Mouse (Mus musculus): ENCODE measurements around the gene Igtp. TPM values are rescaled to one million over a fixed set of nuclear protein-coding genes. Genes with fewer than 3 reads are reported as not detected.

Igtp gene
- total and polyA plus RNA-seq, 2 experiments from 2014 or later = 2.1 to 6.3 TPM

DNA sequence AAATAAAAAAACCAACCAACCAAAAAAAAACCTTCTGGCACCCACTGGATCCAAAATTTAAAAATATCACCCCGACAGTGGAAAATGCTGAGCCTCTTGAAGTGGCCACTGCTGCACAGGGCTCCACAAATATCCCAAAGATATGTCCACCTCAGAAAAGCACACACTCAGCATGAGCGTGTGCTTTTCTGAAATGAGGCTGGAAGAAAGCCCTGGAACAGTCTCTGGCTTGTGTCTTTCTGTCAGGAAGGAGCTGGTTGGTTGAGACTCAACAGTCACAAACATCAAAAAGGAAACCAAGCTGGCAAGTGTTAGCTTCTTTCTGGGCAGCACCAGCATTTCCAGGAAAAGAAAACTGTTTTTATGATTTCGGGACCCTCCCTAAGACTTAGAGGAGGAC lies 6.0 kb upstream of the Igtp start:
- H3K27me3 ChIP-seq (ENCODE audit: insufficient read depth, low read length) = no peaks in the 10 kb centered on the region
- H3K4me3 ChIP-seq (ENCODE audit: low read length) = no peak overlapping the region
- H3K9ac ChIP-seq (replicated peaks; ENCODE audit: low read length) = no peak overlapping the region
- H3K36me3 ChIP-seq (ENCODE audit: insufficient read depth, low read length) = no peaks in the 10 kb centered on the region
- ATAC-seq (no peak), DNase-seq (ENCODE audit: low spot score) (no peak)
- H3K27ac ChIP-seq = no peak overlapping the region
- 74% methylated on average over 3 of the region's 3 CpGs for WGBS
- no peak for TF ChIP-seq CTCF (IDR thresholded peaks at IDR 0.05; ENCODE audit: low read depth)
- no peaks in the 10 kb centered on the region for H3K4me1 ChIP-seq (ENCODE audit: insufficient read depth, low read length)
- H3K9me3 ChIP-seq (ENCODE audit: low read length) = no peaks in the 10 kb centered on the region
- no peak overlapping the region for H3K4me2 ChIP-seq (ENCODE audit: low read depth, low read length)

DNA sequence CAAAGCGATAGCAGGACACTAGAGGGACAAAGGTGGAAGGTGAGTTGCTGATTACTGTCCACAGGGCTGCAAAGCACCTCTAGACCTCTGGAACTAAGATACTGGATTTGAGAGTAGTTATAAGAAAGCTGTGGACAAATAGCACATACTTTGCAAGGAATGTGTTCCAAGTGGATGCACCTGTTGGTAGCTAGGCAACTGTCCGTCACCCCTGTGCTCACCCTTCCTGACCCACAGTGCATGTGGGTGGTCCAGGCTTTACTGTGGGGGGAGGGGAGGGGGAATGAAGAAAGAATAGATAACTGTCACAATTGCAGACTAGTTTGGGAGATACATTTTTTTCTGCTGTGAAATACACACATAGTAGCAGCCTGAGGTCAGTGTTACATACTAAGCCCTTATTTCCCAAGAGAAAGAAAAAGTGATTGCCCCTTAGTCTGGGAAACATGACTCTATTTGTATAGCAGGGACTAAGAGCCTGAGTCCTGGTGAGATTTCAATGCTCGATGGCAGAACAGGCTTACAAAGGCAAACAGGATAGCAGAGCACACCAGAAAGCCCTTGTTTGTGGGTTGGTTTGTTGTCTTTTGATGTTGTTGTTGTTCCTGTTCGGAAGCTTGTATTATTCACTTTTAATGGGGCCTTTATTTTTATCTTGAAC lies 5.4 kb upstream of the Igtp start:
- no peaks in the 10 kb centered on the region for H3K36me3 ChIP-seq (ENCODE audit: insufficient read depth, low read length)
- no peaks in the 10 kb centered on the region for H3K4me1 ChIP-seq (ENCODE audit: insufficient read depth, low read length)
- no peak for TF ChIP-seq CTCF (IDR thresholded peaks at IDR 0.05; ENCODE audit: low read depth)
- H3K4me3 ChIP-seq (ENCODE audit: low read length) = no peak overlapping the region
- no peak overlapping the region for H3K27ac ChIP-seq
- no peaks in the 10 kb centered on the region for H3K27me3 ChIP-seq (ENCODE audit: insufficient read depth, low read length)
- no peak overlapping the region for H3K9ac ChIP-seq (replicated peaks; ENCODE audit: low read length)
- WGBS = 49% methylated on average over 4 of the region's 4 CpGs
- no peak for ATAC-seq
- no peaks in the 10 kb centered on the region for H3K9me3 ChIP-seq (ENCODE audit: low read length)
- no peak for DNase-seq (ENCODE audit: low spot score)
- no peak overlapping the region for H3K4me2 ChIP-seq (ENCODE audit: low read depth, low read length)

DNA sequence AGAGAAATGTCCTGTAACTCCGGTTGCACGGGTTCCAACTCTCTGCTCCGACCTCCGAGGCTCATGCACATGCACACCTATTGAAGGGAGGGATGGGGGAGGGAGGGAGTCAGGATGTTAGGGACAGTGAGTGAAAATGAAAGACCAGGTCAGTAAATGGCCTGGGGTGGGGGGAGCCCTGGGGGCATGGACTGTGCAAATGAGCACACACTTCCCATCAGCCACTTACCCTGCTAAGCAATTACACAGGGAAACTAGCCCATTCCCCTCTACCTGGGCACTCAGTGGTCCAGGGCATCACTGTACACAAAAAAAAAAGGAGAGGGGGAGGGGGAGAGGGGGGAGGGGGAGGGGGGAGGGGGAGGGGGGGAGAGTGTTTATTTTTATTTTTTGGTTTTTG lies 693 bp upstream of the Igtp start:
- ATAC-seq = no peak

DNA sequence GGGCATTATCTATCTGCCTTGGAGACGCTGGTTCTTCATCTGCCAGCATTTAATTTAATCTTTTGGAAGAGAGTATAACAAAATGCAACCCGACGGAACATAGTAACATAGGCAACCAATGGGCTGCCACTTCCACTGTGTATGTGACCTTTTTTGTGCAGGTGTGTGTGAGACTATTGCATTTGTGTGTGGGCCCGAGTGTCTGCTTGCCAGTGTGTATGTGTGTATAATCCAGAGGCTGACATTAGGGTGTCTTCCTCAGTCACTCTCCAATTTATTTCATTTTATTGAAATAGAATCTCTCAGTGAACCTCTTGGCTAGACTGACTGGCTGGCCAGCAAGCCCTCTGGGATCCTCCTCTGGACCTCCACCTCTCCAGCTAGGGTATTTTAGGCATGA lies 870 bp downstream of the Igtp start:
- no peaks in the 10 kb centered on the region for H3K27me3 ChIP-seq (ENCODE audit: insufficient read depth, low read length)
- H3K4me3 ChIP-seq (ENCODE audit: low read length) = no peak overlapping the region
- H3K36me3 ChIP-seq (ENCODE audit: insufficient read depth, low read length) = no peaks in the 10 kb centered on the region
- DNase-seq (ENCODE audit: low spot score) (no peak), ATAC-seq (no peak)
- 87% methylated on average over 4 of the region's 4 CpGs for WGBS
- no peak for TF ChIP-seq CTCF (IDR thresholded peaks at IDR 0.05; ENCODE audit: low read depth)
- H3K4me2 ChIP-seq (ENCODE audit: low read depth, low read length) = peak overlapping the region; percentile 16; the same call in 1 of the 2 replicates
- H3K9ac ChIP-seq (replicated peaks; ENCODE audit: low read length) = no peak overlapping the region
- H3K9me3 ChIP-seq (ENCODE audit: low read length) = no peaks in the 10 kb centered on the region
- H3K27ac ChIP-seq = no peak overlapping the region
- H3K4me1 ChIP-seq (ENCODE audit: insufficient read depth, low read length) = no peaks in the 10 kb centered on the region

More for the DNA sequence above, 693 bp upstream of the Igtp start:
- peak overlapping the region; percentile 45; the same call in 1 of the 2 replicates for H3K4me3 ChIP-seq (ENCODE audit: low read length)
- no peaks in the 10 kb centered on the region for H3K27me3 ChIP-seq (ENCODE audit: insufficient read depth, low read length)
- H3K36me3 ChIP-seq (ENCODE audit: insufficient read depth, low read length) = no peaks in the 10 kb centered on the region
- 86% methylated on average over 4 of the region's 4 CpGs for WGBS
- no peak for DNase-seq (ENCODE audit: low spot score)
- H3K4me1 ChIP-seq (ENCODE audit: insufficient read depth, low read length) = no peaks in the 10 kb centered on the region
- H3K4me2 ChIP-seq (ENCODE audit: low read depth, low read length) = peak overlapping the region; percentile 70
- H3K9ac ChIP-seq (replicated peaks; ENCODE audit: low read length) = no peak overlapping the region
- H3K27ac ChIP-seq = no peak overlapping the region
- no peak for TF ChIP-seq CTCF (IDR thresholded peaks at IDR 0.05; ENCODE audit: low read depth)
- no peaks in the 10 kb centered on the region for H3K9me3 ChIP-seq (ENCODE audit: low read length)

DNA sequence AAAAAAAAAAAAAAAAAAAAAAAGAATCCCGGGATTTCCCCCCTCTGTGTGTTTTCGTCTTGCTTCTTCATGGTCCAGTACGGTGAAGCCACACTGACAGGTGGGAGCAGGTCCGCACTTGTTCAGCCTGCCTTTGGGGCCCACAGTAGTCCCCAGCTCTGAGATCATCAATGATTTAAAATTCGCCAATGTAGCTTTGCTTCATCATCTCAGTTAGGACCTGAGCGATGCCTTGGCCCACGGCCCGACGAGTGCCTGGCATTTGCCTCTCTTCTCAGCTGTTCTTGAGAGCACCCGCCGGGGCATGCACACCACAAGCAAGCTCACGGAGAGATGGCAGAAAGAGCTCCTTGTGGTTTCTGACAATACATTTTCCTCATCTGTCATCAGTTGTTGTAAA lies 1.7 kb downstream of the Igtp start:
- Histone ChIP-seq H3K36me3 (ENCODE audit: insufficient read depth, low read length) (no peaks in the 10 kb centered on the region), H3K9ac (replicated peaks; ENCODE audit: low read length) (no peak overlapping the region), H3K4me2 (ENCODE audit: low read depth, low read length) (no peak overlapping the region), H3K4me3 (ENCODE audit: low read length) (no peak overlapping the region), H3K27ac (no peak overlapping the region), H3K4me1 (ENCODE audit: insufficient read depth, low read length) (no peaks in the 10 kb centered on the region), H3K9me3 (ENCODE audit: low read length) (no peaks in the 10 kb centered on the region), H3K27me3 (ENCODE audit: insufficient read depth, low read length) (no peaks in the 10 kb centered on the region)
- TF ChIP-seq CTCF (IDR thresholded peaks at IDR 0.05; ENCODE audit: low read depth) = no peak
- no peak for ATAC-seq
- peak; percentile 11 for DNase-seq (ENCODE audit: low spot score)
- 73% methylated on average over 12 of the region's 12 CpGs for WGBS

DNA sequence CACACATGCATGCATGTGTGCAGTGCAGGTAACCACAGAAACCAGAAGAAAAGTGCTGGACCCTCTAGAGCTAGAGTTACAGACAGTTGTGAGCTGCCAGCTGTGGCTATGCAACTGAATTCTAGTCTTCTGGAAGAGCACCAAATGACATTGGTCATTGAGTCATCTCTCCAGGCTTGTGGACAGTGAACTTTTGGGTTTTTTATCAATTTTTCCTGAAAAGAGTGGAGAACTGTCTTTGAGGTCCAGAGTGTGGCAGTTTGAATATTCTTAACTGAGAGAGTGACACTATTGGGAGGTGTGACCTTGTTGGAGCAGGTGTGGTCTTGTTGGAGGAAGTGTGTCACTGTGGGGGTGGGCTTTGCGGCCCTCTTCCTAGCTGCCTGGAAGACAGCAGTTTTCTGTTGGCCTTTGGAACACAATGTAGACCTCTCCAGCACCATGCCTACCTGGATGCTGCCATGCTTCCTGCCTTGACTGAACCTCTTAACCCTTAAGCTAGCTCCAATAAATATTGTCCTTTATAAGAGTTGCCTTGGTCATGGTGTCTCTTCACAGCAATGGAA lies 11.0 kb downstream of the Igtp start:
- H3K9me3 ChIP-seq (ENCODE audit: low read length) = no peaks in the 10 kb centered on the region
- no peak overlapping the region for H3K4me2 ChIP-seq (ENCODE audit: low read depth, low read length)
- ATAC-seq (no peak), DNase-seq (ENCODE audit: low spot score) (no peak)
- H3K36me3 ChIP-seq (ENCODE audit: insufficient read depth, low read length) = no peaks in the 10 kb centered on the region
- no peaks in the 10 kb centered on the region for H3K27me3 ChIP-seq (ENCODE audit: insufficient read depth, low read length)
- no peak overlapping the region for H3K27ac ChIP-seq
- H3K4me3 ChIP-seq (ENCODE audit: low read length) = no peak overlapping the region
- no peak for TF ChIP-seq CTCF (IDR thresholded peaks at IDR 0.05; ENCODE audit: low read depth)
- 100% methylated on average over 1 of the region's 1 CpGs for WGBS
- no peaks in the 10 kb centered on the region for H3K4me1 ChIP-seq (ENCODE audit: insufficient read depth, low read length)
- no peak overlapping the region for H3K9ac ChIP-seq (replicated peaks; ENCODE audit: low read length)

DNA sequence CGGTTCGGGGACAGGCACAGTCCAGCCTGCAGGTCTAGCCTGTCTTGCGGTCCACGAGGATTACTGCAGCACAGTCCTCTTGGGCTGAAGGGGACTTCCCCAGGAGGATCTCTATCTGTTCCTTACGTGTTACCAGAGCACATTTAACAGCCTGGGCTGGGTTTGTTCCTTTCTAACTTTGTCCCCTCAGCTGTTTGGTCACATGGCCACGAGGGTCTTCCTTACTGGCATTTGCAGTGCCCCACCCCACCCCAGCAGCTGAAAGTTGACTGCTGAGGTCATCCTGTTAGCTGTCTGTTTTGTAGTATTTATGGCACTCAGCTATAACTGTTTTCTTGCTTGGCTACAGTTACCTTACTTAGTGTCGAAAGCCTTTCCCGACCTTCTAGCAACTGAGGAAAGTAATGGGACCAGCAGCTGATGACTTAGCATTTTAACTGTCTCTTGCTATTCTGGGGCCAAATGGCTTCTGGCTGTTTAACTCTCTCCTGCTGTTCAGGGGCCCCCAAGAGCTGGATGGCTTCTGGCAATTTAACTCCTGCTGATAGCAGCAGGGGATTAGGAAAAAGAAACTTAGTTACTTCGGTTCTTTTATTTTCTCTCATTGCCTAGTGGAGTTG lies 11.8 kb downstream of the Igtp start:
- no peak for TF ChIP-seq CTCF (IDR thresholded peaks at IDR 0.05; ENCODE audit: low read depth)
- DNase-seq (ENCODE audit: low spot score) (no peak), ATAC-seq (no peak)
- Histone ChIP-seq H3K27me3 (ENCODE audit: insufficient read depth, low read length) (no peaks in the 10 kb centered on the region), H3K4me3 (ENCODE audit: low read length) (no peak overlapping the region), H3K4me2 (ENCODE audit: low read depth, low read length) (no peak overlapping the region), H3K9ac (replicated peaks; ENCODE audit: low read length) (no peak overlapping the region), H3K36me3 (ENCODE audit: insufficient read depth, low read length) (no peaks in the 10 kb centered on the region), H3K9me3 (ENCODE audit: low read length) (no peaks in the 10 kb centered on the region), H3K27ac (no peak overlapping the region), H3K4me1 (ENCODE audit: insufficient read depth, low read length) (no peaks in the 10 kb centered on the region)
- WGBS = 27% methylated on average over 9 of the region's 9 CpGs
